Mouse (Mus musculus) erythroblast, embryonic 14.5 days (primary cell): Measurements from ENCODE around the gene Elf5. TPM values are rescaled to one million over a fixed set of nuclear protein-coding genes. Genes with fewer than 3 reads are reported as not detected.

Experiments
- H3K27me3 ChIP-seq: 2 replicates; pipeline ENCODE4 v1.6.1; 2012; ENCODE audit warnings: inconsistent platforms; ENCODE audit not compliant: control insufficient read depth
- H3K36me3 ChIP-seq: 2 replicates; pipeline ENCODE4 v1.6.1; 2012; ENCODE audit warnings: mild to moderate bottlenecking, inconsistent platforms; ENCODE audit not compliant: control insufficient read depth
- H3K4me1 ChIP-seq: 2 replicates; pipeline ENCODE4 v1.6.1; 2012; ENCODE audit warnings: inconsistent platforms; ENCODE audit not compliant: control insufficient read depth
- H3K4me3 ChIP-seq: replicated peaks from 2 replicates; pipeline ENCODE3; 2012; ENCODE audit warnings: moderate library complexity, mild to moderate bottlenecking, inconsistent platforms
- H3K9me3 ChIP-seq: 2 replicates; pipeline ENCODE4 v1.6.1; 2012; ENCODE audit warnings: low read length, inconsistent platforms, mixed read lengths; ENCODE audit not compliant: control insufficient read depth
- GATA1 ChIP-seq: IDR thresholded peaks from 2 replicates; pipeline ENCODE4 v1.6.1; 2012; ENCODE audit warnings: low read length, inconsistent platforms, mixed read lengths
- TAL1 ChIP-seq: IDR thresholded peaks from 3 replicates; pipeline ENCODE4 v1.6.1; 2012; ENCODE audit warnings: low read length, inconsistent platforms, mixed read lengths
- polyA plus RNA-seq: library from polyadenylated mRNA; stranded (reverse); fragments of >175 nt; gene quantifications from 2 replicates; pipeline ENCODE4 v1.2.3, GENCODE M21; 2012

Elf5 gene
- polyA plus RNA-seq, 1 experiment = not detected

DNA sequence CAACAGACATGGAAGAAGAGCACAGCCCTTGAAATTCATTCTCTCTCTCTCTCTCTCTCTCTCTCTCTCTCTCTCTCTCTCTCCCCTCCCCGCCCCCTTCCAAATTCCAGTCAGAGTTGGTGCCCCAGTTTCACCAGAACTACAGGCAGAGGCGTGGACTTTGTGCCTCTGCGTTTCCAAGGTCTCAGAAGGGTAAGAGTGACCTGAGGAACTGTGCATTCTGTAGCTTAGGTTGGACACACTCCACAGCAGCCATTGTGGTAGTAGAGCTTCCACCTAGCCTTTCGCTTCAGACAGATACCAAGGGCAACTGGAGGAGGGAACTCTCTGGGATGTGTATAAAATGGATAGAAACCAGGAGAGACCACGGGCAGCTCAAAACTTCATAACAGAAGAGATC, 51.3 kb downstream of the Elf5 start:
- H3K4me1 ChIP-seq = peaks cover 23% of the 10 kb centered on the region
- peaks cover 100% of the 10 kb centered on the region for H3K36me3 ChIP-seq
- H3K27me3 ChIP-seq = no peaks in the 10 kb centered on the region
- TF ChIP-seq TAL1 = no peak
- no peak for TF ChIP-seq GATA1
- H3K9me3 ChIP-seq = peaks cover 7% of the 10 kb centered on the region
- H3K4me3 ChIP-seq = no peak overlapping the region

DNA sequence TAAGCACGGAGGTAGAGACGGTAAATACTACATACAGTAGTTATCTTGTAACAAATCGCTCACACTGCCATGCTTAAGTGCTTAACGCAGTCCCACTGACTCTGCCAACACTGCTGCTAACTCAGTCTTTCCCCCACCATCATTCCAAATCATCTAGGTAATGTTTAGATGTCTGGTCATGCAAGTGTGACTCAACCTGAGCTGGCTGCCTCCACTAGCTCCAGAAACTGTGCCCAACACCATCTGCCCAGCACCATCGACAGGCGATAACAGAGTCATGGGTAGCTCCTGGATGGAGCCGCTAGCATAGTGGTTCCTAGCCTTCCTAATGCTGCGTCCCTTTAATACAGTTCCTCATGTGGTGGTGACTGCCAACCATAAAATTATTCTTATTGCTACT, 53.0 kb downstream of the Elf5 start:
- H3K36me3 ChIP-seq = peaks cover 99% of the 10 kb centered on the region
- TF ChIP-seq TAL1 = no peak
- TF ChIP-seq GATA1 = no peak

GRCm38 (mm10) chr2:103465429-103465828, 53.9 kb downstream of the Elf5 start:
- Histone ChIP-seq H3K27me3 (no peaks in the 10 kb centered on the region), H3K4me3 (no peak overlapping the region), H3K36me3 (peaks cover 99% of the 10 kb centered on the region), H3K9me3 (no peaks in the 10 kb centered on the region), H3K4me1 (peaks cover 8% of the 10 kb centered on the region)
- TF ChIP-seq GATA1 (no peak), TAL1 (no peak)

More for the DNA sequence above, 53.0 kb downstream of the Elf5 start:
- H3K27me3 ChIP-seq = no peaks in the 10 kb centered on the region
- peaks cover 17% of the 10 kb centered on the region for H3K4me1 ChIP-seq
- no peak overlapping the region for H3K4me3 ChIP-seq
- peaks cover 7% of the 10 kb centered on the region for H3K9me3 ChIP-seq

GRCm38 (mm10) chr2:103466272-103466671, 54.8 kb downstream of the Elf5 start:
- Histone ChIP-seq H3K9me3 (no peaks in the 10 kb centered on the region), H3K36me3 (peaks cover 99% of the 10 kb centered on the region), H3K4me3 (no peak overlapping the region), H3K4me1 (peaks cover 3% of the 10 kb centered on the region; the same call in 1 of the 2 replicates), H3K27me3 (no peaks in the 10 kb centered on the region)
- TF ChIP-seq GATA1 = no peak

DNA sequence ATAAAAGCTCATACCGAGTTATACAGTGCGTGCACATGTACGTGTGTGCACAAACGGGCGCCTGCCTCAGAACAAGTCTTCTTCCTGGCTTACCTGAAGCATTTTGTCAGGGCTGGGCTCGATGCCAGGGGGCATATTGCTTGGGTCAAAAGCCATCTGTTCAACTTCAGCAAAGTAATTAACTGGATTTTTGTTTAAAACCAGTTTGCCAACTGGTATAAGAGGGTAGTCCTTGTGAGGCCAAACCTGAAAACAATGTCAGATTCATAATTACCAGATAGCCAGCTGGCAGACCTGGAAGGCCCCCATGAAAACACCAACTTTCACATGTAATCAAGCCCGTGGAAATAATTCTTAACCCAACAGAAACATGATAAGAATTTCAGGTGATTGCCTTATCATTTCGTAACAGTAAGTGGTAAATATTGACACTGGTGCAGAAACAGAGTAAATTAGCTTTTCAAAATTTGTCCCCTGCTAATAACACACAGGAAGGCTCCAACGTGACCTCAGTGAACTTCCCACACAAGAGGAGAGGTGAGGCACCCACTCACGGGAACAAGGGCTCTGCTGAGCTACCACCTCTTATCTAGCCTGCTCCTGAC, 55.6 kb downstream of the Elf5 start:
- Histone ChIP-seq H3K4me1 (peaks cover 2% of the 10 kb centered on the region; the same call in 1 of the 2 replicates), H3K36me3 (peaks cover 99% of the 10 kb centered on the region), H3K4me3 (no peak overlapping the region), H3K27me3 (no peaks in the 10 kb centered on the region), H3K9me3 (no peaks in the 10 kb centered on the region)
- TF ChIP-seq TAL1 (no peak), GATA1 (no peak)

- no peaks in the 10 kb centered on the region for H3K9me3 ChIP-seq
- H3K4me3 ChIP-seq = no peak overlapping the region
- H3K36me3 ChIP-seq = peaks cover 96% of the 10 kb centered on the region
- H3K27me3 ChIP-seq = no peaks in the 10 kb centered on the region
- H3K4me1 ChIP-seq = peaks cover 18% of the 10 kb centered on the region
- TF ChIP-seq TAL1 = no peak
- no peak for TF ChIP-seq GATA1
These were observed 61.9 kb downstream of the Elf5 start for GRCm38 (mm10) chr2:103473362-103473761.

DNA sequence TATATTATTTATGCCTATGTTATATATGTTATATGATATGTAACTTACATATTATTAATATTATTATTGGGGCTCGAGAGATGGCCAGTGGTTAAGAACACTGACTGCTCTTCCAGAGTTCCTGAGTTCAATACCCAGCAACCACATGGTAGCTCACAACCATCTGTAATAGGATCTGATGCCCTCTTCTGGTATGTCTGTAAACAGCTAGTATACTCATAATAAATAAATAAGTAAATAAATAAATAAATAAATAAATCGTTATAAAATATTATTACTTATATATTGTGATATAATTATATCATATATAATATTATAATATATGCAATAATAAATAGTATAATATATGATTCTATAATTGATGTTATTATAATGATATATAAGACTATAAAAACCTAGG, 64.7 kb downstream of the Elf5 start:
- no peak for TF ChIP-seq GATA1
- no peak for TF ChIP-seq TAL1
- H3K27me3 ChIP-seq = no peaks in the 10 kb centered on the region
- H3K4me3 ChIP-seq = no peak overlapping the region
- H3K9me3 ChIP-seq = no peaks in the 10 kb centered on the region
- peaks cover 43% of the 10 kb centered on the region for H3K4me1 ChIP-seq
- peaks cover 95% of the 10 kb centered on the region for H3K36me3 ChIP-seq

GRCm38 (mm10) chr2:103476657-103477056, 65.2 kb downstream of the Elf5 start:
- H3K4me1 ChIP-seq = peaks cover 48% of the 10 kb centered on the region
- H3K27me3 ChIP-seq = no peaks in the 10 kb centered on the region
- TF ChIP-seq TAL1 (no peak), GATA1 (no peak)
- H3K36me3 ChIP-seq = peaks cover 95% of the 10 kb centered on the region
- no peak overlapping the region for H3K4me3 ChIP-seq
- no peaks in the 10 kb centered on the region for H3K9me3 ChIP-seq

DNA sequence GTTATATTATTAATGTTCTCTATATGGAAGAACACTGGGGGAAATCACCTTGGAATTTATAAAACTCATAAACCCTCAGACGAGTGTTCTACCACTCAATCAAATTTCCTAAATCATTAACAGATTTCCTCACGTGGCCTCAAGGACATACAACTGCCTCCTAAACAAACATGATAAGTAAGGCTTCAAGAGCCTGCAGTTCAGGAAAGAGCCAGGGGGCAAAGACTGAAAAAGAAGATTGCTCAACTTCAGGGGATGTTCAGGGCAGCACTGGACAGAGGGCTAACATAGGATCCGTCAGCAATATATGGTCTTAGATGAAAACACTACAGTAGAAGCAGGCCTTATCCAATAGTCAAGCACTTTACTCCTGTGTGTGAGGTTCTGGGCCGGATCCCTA, 66.0 kb downstream of the Elf5 start:
- peaks cover 95% of the 10 kb centered on the region for H3K36me3 ChIP-seq
- TF ChIP-seq TAL1 = no peak
- peaks cover 55% of the 10 kb centered on the region for H3K4me1 ChIP-seq
- H3K9me3 ChIP-seq = no peaks in the 10 kb centered on the region
- H3K4me3 ChIP-seq = no peak overlapping the region
- no peaks in the 10 kb centered on the region for H3K27me3 ChIP-seq

GRCm38 (mm10) chr2:103478326-103478725, 66.8 kb downstream of the Elf5 start:
- H3K27me3 ChIP-seq = no peaks in the 10 kb centered on the region
- peaks cover 95% of the 10 kb centered on the region for H3K36me3 ChIP-seq
- TF ChIP-seq TAL1 (no peak), GATA1 (no peak)
- H3K9me3 ChIP-seq = no peaks in the 10 kb centered on the region
- H3K4me1 ChIP-seq = peaks cover 64% of the 10 kb centered on the region
- no peak overlapping the region for H3K4me3 ChIP-seq
